Mouse (Mus musculus): ENCODE measurements around the gene Gm49486. TPM values are rescaled to one million over a fixed set of nuclear protein-coding genes. Genes with fewer than 3 reads are reported as not detected.

Gene Gm49486
- 0.16 TPM in 1 of 2 replicates, not detected in the other for polyA plus RNA-seq (2012; rRNA removed; ENCODE audit: low replicate concordance)

GRCm38 (mm10) chr15:79229058-79229821 is at the start of gene Gm49486, which contains the start of gene Pick1:
Gene Gm49486, plus strand, starts transcription at chr15:79229391.
Gene Pick1, plus strand, starts transcription at chr15:79229173.

GRCm38 (mm10) chr15:79254661-79255060 is 25.5 kb downstream of the Gm49486 start, which contains the start of gene Slc16a8:
Gene Slc16a8, minus strand, starts transcription at chr15:79254761.

GRCm38 (mm10) chr15:79285399-79285798 is 56.2 kb downstream of the Gm49486 start, which contains the start of gene Baiap2l2:
Gene Baiap2l2, minus strand, starts transcription at chr15:79285537.

Other genes starting within 250 kb of the Gm49486 start
- gene H1f0, start 200.9 kb upstream of the Gm49486 start, polyA plus RNA-seq (2012; rRNA removed; ENCODE audit: low replicate concordance) = 54.9 and 109 TPM in 2 replicates
- gene Galr3, start 187.5 kb upstream of the Gm49486 start, polyA plus RNA-seq (2012; rRNA removed; ENCODE audit: low replicate concordance) = 0.22 and 2.2 TPM in 2 replicates
- gene Ankrd54, start 166.5 kb upstream of the Gm49486 start, polyA plus RNA-seq (2012; rRNA removed; ENCODE audit: low replicate concordance) = 50.2 and 76.0 TPM in 2 replicates
- 133 and 209 TPM in 2 replicates for gene Eif3l, start 154.2 kb upstream of the Gm49486 start, polyA plus RNA-seq (2012; rRNA removed; ENCODE audit: low replicate concordance)
- gene Micall1, start 120.5 kb upstream of the Gm49486 start, polyA plus RNA-seq (2012; rRNA removed; ENCODE audit: low replicate concordance) = 31.8 and 55.0 TPM in 2 replicates
- gene Polr2f, start 88.4 kb upstream of the Gm49486 start, polyA plus RNA-seq (2012; rRNA removed; ENCODE audit: low replicate concordance) = 30.3 and 37.2 TPM in 2 replicates
- gene 1700088E04Rik, start 88.1 kb upstream of the Gm49486 start, polyA plus RNA-seq (2012; rRNA removed; ENCODE audit: low replicate concordance) = 1.7 and 2.4 TPM in 2 replicates
- gene Sox10, start 64.2 kb upstream of the Gm49486 start, polyA plus RNA-seq (2012; rRNA removed; ENCODE audit: low replicate concordance) = 49.5 and 61.8 TPM in 2 replicates
- 24.4 and 24.7 TPM in 2 replicates for gene Pick1, start 218 bp upstream of the Gm49486 start, polyA plus RNA-seq (2012; rRNA removed; ENCODE audit: low replicate concordance)
- 0.39 and 0.56 TPM in 2 replicates for gene Slc16a8, start 25.4 kb downstream of the Gm49486 start, polyA plus RNA-seq (2012; rRNA removed; ENCODE audit: low replicate concordance)
- gene Baiap2l2, start 56.1 kb downstream of the Gm49486 start, polyA plus RNA-seq (2012; rRNA removed; ENCODE audit: low replicate concordance) = 3.0 and 9.8 TPM in 2 replicates
- 40.1 and 46.3 TPM in 2 replicates for gene Pla2g6, start 99.0 kb downstream of the Gm49486 start, polyA plus RNA-seq (2012; rRNA removed; ENCODE audit: low replicate concordance)
- 3.9 and 7.9 TPM in 2 replicates for gene Maff, start 117.2 kb downstream of the Gm49486 start, polyA plus RNA-seq (2012; rRNA removed; ENCODE audit: low replicate concordance)
- 174 and 318 TPM in 2 replicates for gene Tmem184b, start 174.2 kb downstream of the Gm49486 start, polyA plus RNA-seq (2012; rRNA removed; ENCODE audit: low replicate concordance)
- 54.3 and 68.8 TPM in 2 replicates for gene Csnk1e, start 226.2 kb downstream of the Gm49486 start, polyA plus RNA-seq (2012; rRNA removed; ENCODE audit: low replicate concordance)